Mouse (Mus musculus): ENCODE data around the gene Fam174b. TPM values are rescaled to one million over a fixed set of nuclear protein-coding genes. Genes with fewer than 3 reads are reported as not detected.

Fam174b gene
- total and polyA plus RNA-seq, 3 experiments: 1.4 to 1.7 TPM; not detected in 1

GRCm38 (mm10) chr7:73743144-73743543 is 3.0 kb downstream of the Fam174b start:
- no peaks in the 10 kb centered on the region for H3K27me3 ChIP-seq (ENCODE audit: control insufficient read depth in 1 of 2, insufficient read depth in 2 of 2, low read length in 2 of 2)
- no peak overlapping the region for H3K4me3 ChIP-seq (ENCODE audit: control insufficient read depth in 1 of 2, insufficient read depth in 1 of 2, low read depth in 2 of 2, low read length in 2 of 2)
- H3K27ac ChIP-seq (ENCODE audit: control insufficient read depth, low read depth, low read length): no peak overlapping the region

DNA sequence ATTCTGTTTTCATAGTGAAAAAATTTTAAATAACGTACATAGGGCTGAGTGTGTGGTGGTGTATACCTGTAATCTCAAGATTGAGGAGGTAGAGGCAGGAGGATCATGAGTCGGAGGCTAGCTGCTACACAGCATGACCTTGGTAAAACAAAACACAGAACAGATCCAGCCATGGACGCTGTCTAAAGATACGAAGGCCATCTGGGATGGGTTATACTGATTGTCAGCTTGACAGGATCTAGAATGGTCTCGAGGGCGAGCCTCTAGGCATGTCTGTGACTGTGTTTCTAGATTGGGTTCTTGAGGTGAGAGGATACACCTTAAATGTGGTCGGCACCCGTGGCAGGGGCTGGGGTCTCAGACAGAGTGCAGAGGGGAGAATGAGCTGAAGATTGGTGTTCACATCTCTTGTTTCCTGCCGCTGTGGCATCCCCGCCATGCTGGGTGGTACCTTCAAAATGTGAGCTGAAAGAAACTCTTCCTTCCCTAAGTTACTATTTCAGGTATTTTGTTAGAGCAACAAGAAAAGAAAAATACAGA is 3.8 kb downstream of the Fam174b start:
- Histone ChIP-seq H3K79me2 (ENCODE audit: control insufficient read depth, insufficient read depth, low read length, poor library complexity) (no peaks in the 10 kb centered on the region), H3K9me3 (replicated peaks; ENCODE audit: insufficient read depth, low read length) (no peaks in the 10 kb centered on the region), H3K36me3 (ENCODE audit: control insufficient read depth in 1 of 2, insufficient read depth in 2 of 2, low read length in 2 of 2) (no peaks in the 10 kb centered on the region), H3K27me3 (ENCODE audit: control insufficient read depth in 1 of 2, insufficient read depth in 2 of 2, low read length in 2 of 2) (no peaks in the 10 kb centered on the region), H3K4me3 (ENCODE audit: control insufficient read depth in 1 of 2, insufficient read depth in 1 of 2, low read depth in 2 of 2, low read length in 2 of 2) (no peak overlapping the region), H3K4me1 (ENCODE audit: control insufficient read depth in 1 of 2, insufficient read depth in 2 of 2, low read length in 2 of 2) (no peaks in the 10 kb centered on the region), H3K9ac (ENCODE audit: control insufficient read depth, low read depth, low read length, poor library complexity, severe bottlenecking) (no peak overlapping the region), H3K27ac (ENCODE audit: control insufficient read depth, low read depth, low read length) (no peak overlapping the region)
- DNase-seq (ENCODE audit: low read depth, low spot score): no peak
- TF ChIP-seq CTCF (IDR thresholded peaks at IDR 0.05 in 2 of 3, conservative IDR thresholded peaks at IDR 0.05 in 1 of 3; ENCODE audit: control insufficient read depth in 1 of 3, insufficient read depth in 1 of 3, low read depth in 2 of 3, low read length in 3 of 3, poor library complexity in 1 of 3, severe bottlenecking in 1 of 3) (no peak), MAX (IDR thresholded peaks at IDR 0.05; ENCODE audit: low read length) (no peak), MYC (IDR thresholded peaks at IDR 0.05; ENCODE audit: low read depth, low read length) (no peak), TCF12 (IDR thresholded peaks at IDR 0.05; ENCODE audit: low read depth, low read length) (no peak), RAD21 (IDR thresholded peaks at IDR 0.05; ENCODE audit: low read depth, low read length) (no peak), MAFK (IDR thresholded peaks at IDR 0.05; ENCODE audit: borderline replicate concordance, low read depth, low read length) (no peak), EP300 (IDR thresholded peaks at IDR 0.05; ENCODE audit: low read depth in 1 of 2, low read length in 2 of 2) (no peak), NRF1 (IDR thresholded peaks at IDR 0.05; ENCODE audit: insufficient read depth, low read depth, low read length, poor library complexity, severe bottlenecking) (no peak), ZNF384 (IDR thresholded peaks at IDR 0.05; ENCODE audit: low read depth, low read length) (no peak), BHLHE40 (IDR thresholded peaks at IDR 0.05; ENCODE audit: borderline replicate concordance, low read depth, low read length) (no peak), ELF1 (IDR thresholded peaks at IDR 0.05; ENCODE audit: low read depth, low read length) (no peak), TBP (IDR thresholded peaks at IDR 0.05; ENCODE audit: low read depth, low read length) (no peak), ETS1 (IDR thresholded peaks at IDR 0.05; ENCODE audit: low read depth, low read length) (no peak), GABPA (IDR thresholded peaks at IDR 0.05; ENCODE audit: low read depth, low read length) (no peak), POLR2AphosphoS5 (IDR thresholded peaks at IDR 0.05; ENCODE audit: borderline replicate concordance, low read depth, low read length) (no peak), MAZ (IDR thresholded peaks at IDR 0.05; ENCODE audit: low read depth, low read length) (no peak)

More at GRCm38 (mm10) chr7:73743144-73743543, 3.0 kb downstream of the Fam174b start:
- H3K79me2 ChIP-seq (ENCODE audit: control insufficient read depth, insufficient read depth, low read length, poor library complexity): no peaks in the 10 kb centered on the region
- no peak for DNase-seq (ENCODE audit: low read depth, low spot score)
- H3K4me1 ChIP-seq (ENCODE audit: control insufficient read depth in 1 of 2, insufficient read depth in 2 of 2, low read length in 2 of 2): no peaks in the 10 kb centered on the region
- TF ChIP-seq MAFK (IDR thresholded peaks at IDR 0.05; ENCODE audit: borderline replicate concordance, low read depth, low read length): no peak
- H3K9me3 ChIP-seq (replicated peaks; ENCODE audit: insufficient read depth, low read length): no peaks in the 10 kb centered on the region
- no peak overlapping the region for H3K9ac ChIP-seq (ENCODE audit: control insufficient read depth, low read depth, low read length, poor library complexity, severe bottlenecking)
- no peaks in the 10 kb centered on the region for H3K36me3 ChIP-seq (ENCODE audit: control insufficient read depth in 1 of 2, insufficient read depth in 2 of 2, low read length in 2 of 2)
